Mouse (Mus musculus): ENCODE data around the gene Cd4. TPM values are rescaled to one million over a fixed set of nuclear protein-coding genes. Genes with fewer than 3 reads are reported as not detected.
A peak's percentile ranks its signal among the peaks of the same experiment; 100 is the strongest.

The Cd4 gene
- polyA plus RNA-seq, 1 experiment from 2014 or later = 0.26 TPM

GRCm38 (mm10) chr6:124814858-124815774 is 72.9 kb downstream of the Cd4 start:
- H3K4me2 ChIP-seq (ENCODE audit: low read length) = no peak overlapping the region
- ATAC-seq = no peak
- peaks cover 39% of the 10 kb centered on the region for H3K36me3 ChIP-seq (ENCODE audit: control insufficient read depth, insufficient read depth, low read length)
- no peak overlapping the region for H3K9ac ChIP-seq (ENCODE audit: low read depth, low read length)
- H3K4me1 ChIP-seq (ENCODE audit: control insufficient read depth, insufficient read depth, low read depth, low read length) = peaks cover 19% of the 10 kb centered on the region
- 0 out of 2 replicates have a peak overlapping the region, but pooled peaks have one; percentile 5 for H3K27ac ChIP-seq (ENCODE audit: low read depth, low read length)
- 70% methylated on average over 9 of the region's 9 CpGs for WGBS
- H3K9me3 ChIP-seq (ENCODE audit: control insufficient read depth, low read length) = no peaks in the 10 kb centered on the region
- H3K4me3 ChIP-seq (ENCODE audit: low read length) = no peak overlapping the region
- no peaks in the 10 kb centered on the region for H3K27me3 ChIP-seq (replicated peaks; ENCODE audit: control insufficient read depth, insufficient read depth, low read length)

Other genes starting within 250 kb of the Cd4 start
- gene Lpcat3, start 225.2 kb downstream of the Cd4 start, polyA plus RNA-seq (2015; fragmentation: Nextera tagmentation; extraction: Ambion mirVana) = 51.1 and 53.7 TPM in 2 replicates
- 104 and 108 TPM in 2 replicates for gene Emg1, start 176.0 kb downstream of the Cd4 start, polyA plus RNA-seq (2015; fragmentation: Nextera tagmentation; extraction: Ambion mirVana)
- 249 and 250 TPM in 2 replicates for gene Phb2, start 175.9 kb downstream of the Cd4 start, polyA plus RNA-seq (2015; fragmentation: Nextera tagmentation; extraction: Ambion mirVana)
- 4.8 and 4.9 TPM in 2 replicates for gene Ptpn6, start 149.5 kb downstream of the Cd4 start, polyA plus RNA-seq (2015; fragmentation: Nextera tagmentation; extraction: Ambion mirVana)
- gene Grcc10, start 146.8 kb downstream of the Cd4 start, polyA plus RNA-seq (2015; fragmentation: Nextera tagmentation; extraction: Ambion mirVana) = 587 and 645 TPM in 2 replicates
- not detected in 2 replicates for gene Gm45234, start 132.2 kb downstream of the Cd4 start, polyA plus RNA-seq (2015; fragmentation: Nextera tagmentation; extraction: Ambion mirVana)
- 24.7 and 28.5 TPM in 2 replicates for gene Atn1, start 131.7 kb downstream of the Cd4 start, polyA plus RNA-seq (2015; fragmentation: Nextera tagmentation; extraction: Ambion mirVana)
- 192 and 210 TPM in 2 replicates for gene Eno2, start 118.5 kb downstream of the Cd4 start, polyA plus RNA-seq (2015; fragmentation: Nextera tagmentation; extraction: Ambion mirVana)
- gene Lrrc23, start 108.5 kb downstream of the Cd4 start, polyA plus RNA-seq (2015; fragmentation: Nextera tagmentation; extraction: Ambion mirVana) = 4.0 and 5.3 TPM in 2 replicates
- 9.2 and 10.3 TPM in 2 replicates for gene Spsb2, start 79.6 kb downstream of the Cd4 start, polyA plus RNA-seq (2015; fragmentation: Nextera tagmentation; extraction: Ambion mirVana)
- 544 and 601 TPM in 2 replicates for gene Tpi1, start 73.9 kb downstream of the Cd4 start, polyA plus RNA-seq (2015; fragmentation: Nextera tagmentation; extraction: Ambion mirVana)
- 220 and 232 TPM in 2 replicates for gene Usp5, start 58.7 kb downstream of the Cd4 start, polyA plus RNA-seq (2015; fragmentation: Nextera tagmentation; extraction: Ambion mirVana)
- 34.2 and 38.5 TPM in 2 replicates for gene Cdca3, start 58.7 kb downstream of the Cd4 start, polyA plus RNA-seq (2015; fragmentation: Nextera tagmentation; extraction: Ambion mirVana)
- gene Gnb3, start 47.9 kb downstream of the Cd4 start, polyA plus RNA-seq (2015; fragmentation: Nextera tagmentation; extraction: Ambion mirVana) = 1.0 and 1.1 TPM in 2 replicates
- gene P3h3, start 30.5 kb downstream of the Cd4 start, polyA plus RNA-seq (2015; fragmentation: Nextera tagmentation; extraction: Ambion mirVana) = 7.5 and 16.2 TPM in 2 replicates
- gene Gpr162, start 24.2 kb downstream of the Cd4 start, polyA plus RNA-seq (2015; fragmentation: Nextera tagmentation; extraction: Ambion mirVana) = 30.9 and 32.9 TPM in 2 replicates
- 3.0 and 3.6 TPM in 2 replicates for gene Lag3, start 23.5 kb upstream of the Cd4 start, polyA plus RNA-seq (2015; fragmentation: Nextera tagmentation; extraction: Ambion mirVana)
- 609 and 678 TPM in 2 replicates for gene Ptms, start 31.9 kb upstream of the Cd4 start, polyA plus RNA-seq (2015; fragmentation: Nextera tagmentation; extraction: Ambion mirVana)
- 574 and 587 TPM in 2 replicates for gene Mlf2, start 43.2 kb upstream of the Cd4 start, polyA plus RNA-seq (2015; fragmentation: Nextera tagmentation; extraction: Ambion mirVana)
- 107 TPM in 2 replicates for gene Cops7a, start 77.3 kb upstream of the Cd4 start, polyA plus RNA-seq (2015; fragmentation: Nextera tagmentation; extraction: Ambion mirVana)
- 67.4 and 77.9 TPM in 2 replicates for gene Pianp, start 108.5 kb upstream of the Cd4 start, polyA plus RNA-seq (2015; fragmentation: Nextera tagmentation; extraction: Ambion mirVana)
- 11.6 and 15.2 TPM in 2 replicates for gene Zfp384, start 120.9 kb upstream of the Cd4 start, polyA plus RNA-seq (2015; fragmentation: Nextera tagmentation; extraction: Ambion mirVana)
- 133 and 137 TPM in 2 replicates for gene Ing4, start 151.5 kb upstream of the Cd4 start, polyA plus RNA-seq (2015; fragmentation: Nextera tagmentation; extraction: Ambion mirVana)
- gene Acrbp, start 161.5 kb upstream of the Cd4 start, polyA plus RNA-seq (2015; fragmentation: Nextera tagmentation; extraction: Ambion mirVana) = 18.2 and 20.9 TPM in 2 replicates
- gene Lpar5, start 179.7 kb upstream of the Cd4 start, polyA plus RNA-seq (2015; fragmentation: Nextera tagmentation; extraction: Ambion mirVana) = 0.36 and 0.85 TPM in 2 replicates
- 66.6 and 68.4 TPM in 2 replicates for gene Chd4, start 207.8 kb upstream of the Cd4 start, polyA plus RNA-seq (2015; fragmentation: Nextera tagmentation; extraction: Ambion mirVana)
- gene Nop2, start 243.7 kb upstream of the Cd4 start, polyA plus RNA-seq (2015; fragmentation: Nextera tagmentation; extraction: Ambion mirVana) = 48.6 and 50.7 TPM in 2 replicates

All from hindbrain, embryonic 16.5 days (tissue).